In the genomic region with DNA sequence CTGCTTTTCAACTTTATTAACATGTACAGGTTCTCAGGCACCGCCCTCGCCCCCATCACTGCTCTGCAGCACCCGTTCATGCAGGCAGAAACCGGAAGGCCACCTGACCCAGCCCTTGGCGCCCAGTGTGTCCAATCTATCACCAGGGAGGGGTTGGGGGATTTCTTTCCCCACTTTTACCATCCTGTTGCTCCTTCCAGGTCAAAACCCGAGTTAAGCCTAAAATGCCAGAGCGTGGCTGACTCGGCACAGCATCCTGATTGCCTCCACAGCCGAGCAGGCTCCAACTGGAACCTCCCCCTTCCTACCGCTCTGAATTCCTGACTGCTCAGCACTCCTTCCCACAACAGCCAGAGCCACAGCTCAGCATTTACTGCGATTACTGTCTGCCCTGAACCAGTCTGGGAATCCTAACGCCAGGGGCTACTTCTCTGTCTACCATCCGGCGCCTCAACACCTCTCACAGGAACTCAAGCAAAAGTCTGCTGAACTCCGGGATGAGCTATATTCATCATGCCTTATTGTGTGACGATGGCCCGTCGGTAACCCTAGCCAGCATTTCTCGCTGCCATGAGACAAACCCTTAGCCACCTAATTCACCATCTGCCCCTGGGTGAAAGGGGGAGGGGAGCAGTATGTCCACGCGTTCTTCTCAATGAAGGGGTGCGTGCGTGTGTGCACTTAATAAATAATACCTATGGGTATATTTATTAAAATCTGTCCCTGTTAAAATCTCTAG, we compare ENCODE assay signal across 8 mouse cellular contexts. TPM values are rescaled to one million over a fixed set of nuclear protein-coding genes. Genes with fewer than 3 reads are reported as not detected.
DNase-seq lines count a peak whose midpoint lies in the region; ATAC-seq lines count a peak whose summit lies in the region.

No protein-coding gene starts in this region.

- peak overlapping the region; percentile 81 for H3K27ac ChIP-seq in lung, embryonic 15.5 days

- 6% methylated on average over 23 of the region's 23 CpGs for WGBS in lung, embryonic 15.5 days

- H3K9me3 ChIP-seq in lung, embryonic 15.5 days = no peaks in the 10 kb centered on the region

- H3K9ac ChIP-seq in lung, embryonic 15.5 days = peak overlapping the region; percentile 44

- peak overlapping the region; percentile 93 for H3K4me2 ChIP-seq in lung, embryonic 15.5 days

- H3K4me3 ChIP-seq in lung, embryonic 15.5 days = peak overlapping the region; percentile 85

- H3K27me3 ChIP-seq in lung, embryonic 15.5 days = peaks cover 19% of the 10 kb centered on the region

- ATAC-seq in lung, embryonic 15.5 days (ENCODE audit: borderline replicate concordance, extremely low read depth, low FRiP score, low TSS enrichment) = peak; percentile 36; the same call in 1 of the 2 replicates
- ATAC-seq in neutrophil, adult 5-6 weeks (ENCODE audit: extremely low read depth, insufficient number of reproducible peaks, low FRiP score, poor library complexity, severe bottlenecking) = peak; percentile 7
- ATAC-seq in CD4-positive, CD25-positive, alpha-beta regulatory T cell, adult 4 months = no peak

- H3K4me1 ChIP-seq in lung, embryonic 15.5 days = peaks cover 64% of the 10 kb centered on the region

- H3K36me3 ChIP-seq in lung, embryonic 15.5 days = no peaks in the 10 kb centered on the region

- peak; percentile 43 for DNase-seq in urinary bladder, postnatal 14 days (ENCODE audit: low spot score)
- DNase-seq in urinary bladder, postnatal 25 days (ENCODE audit: low spot score) = no peak
- peak; percentile 85 for DNase-seq in embryo, embryonic 10 days (ENCODE audit: low spot score)
- DNase-seq in heart, adult 18-20 months = peak; percentile 49 to 71
- DNase-seq in kidney, adult 11 months = peak; percentile 77

RNA-seq across cellular contexts. Expression of gene Ezr, which starts 3.6 kb away (rescaled TPM):
- total RNA-seq in heart, adult 18-20 months (2021) = 10 to 100 TPM; 32.5 to 36.9 TPM
- 125 and 140 TPM in 2 replicates for polyA plus RNA-seq in lung, embryonic 15.5 days (2015; fragmentation: Nextera tagmentation; extraction: Ambion mirVana)
- total RNA-seq in neutrophil, adult 5-6 weeks (2017) = 651 and 692 TPM in 2 replicates
- polyA plus RNA-seq in CD4-positive, CD25-positive, alpha-beta regulatory T cell, adult 4 months (2017; shearing (Covaris generic)) = 100 to 1,000 TPM; 110 to 136 TPM

Comparison
In these comparisons a context has a peak if more than half of its experiments do, and no peak if none do; other contexts are left out.
1. RNA of gene Ezr, which starts 3.6 kb away (total RNA-seq): 651 to 692 TPM in neutrophil, adult 5-6 weeks; 32.5 to 36.9 TPM in heart, adult 18-20 months; every median in the first group is over 10 times any median in the second.